Mouse (Mus musculus) kidney, adult 11 months (tissue): Measurements from ENCODE around the gene Cttnbp2.
A peak's percentile ranks its signal among the peaks of the same experiment; 100 is the strongest.

ENCODE experiments used
- DNase-seq: peaks from one replicate; pipeline ENCODE4 v3.0.0; 2022

The Cttnbp2 gene

DNA sequence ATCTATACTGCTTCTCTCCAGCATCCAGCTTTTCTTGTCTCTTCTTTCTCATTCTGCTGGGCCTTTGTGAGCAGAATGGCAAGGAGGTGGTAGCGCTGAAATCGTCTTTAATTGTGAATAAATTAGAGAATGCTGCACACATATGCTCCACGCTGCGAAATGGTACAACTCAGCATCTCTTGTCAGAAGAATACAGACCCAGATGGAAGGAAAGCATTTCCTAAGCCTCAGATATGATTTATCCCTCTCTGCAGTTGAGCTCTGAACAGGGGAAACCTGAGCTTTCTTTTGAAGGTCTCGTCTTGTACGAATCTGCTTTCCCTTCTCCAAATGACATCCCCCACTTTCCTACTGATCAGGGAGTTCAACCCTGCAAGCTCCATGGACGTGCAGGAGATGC lies 48.4 kb downstream of the Cttnbp2 start:
- DNase-seq = no peak

DNA sequence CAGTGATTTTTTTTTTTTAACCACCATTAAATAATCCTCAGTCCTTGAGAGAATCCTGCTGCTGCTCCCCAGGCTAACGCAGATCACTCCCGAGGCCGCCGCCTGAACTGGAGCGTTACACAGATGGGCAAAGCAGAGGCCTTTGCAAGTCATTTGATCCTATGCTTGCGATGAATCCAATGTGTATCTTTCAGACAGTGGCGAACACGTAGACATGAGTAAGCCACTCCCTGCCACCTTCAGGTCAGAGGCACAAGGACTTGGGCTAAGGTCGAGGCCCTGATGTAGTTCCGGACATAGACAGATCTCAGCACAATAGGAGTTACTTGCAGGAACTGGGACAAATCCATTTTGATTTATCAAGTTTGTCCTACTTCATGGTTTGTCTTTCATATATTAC lies 49.0 kb downstream of the Cttnbp2 start:
- no peak for DNase-seq

DNA sequence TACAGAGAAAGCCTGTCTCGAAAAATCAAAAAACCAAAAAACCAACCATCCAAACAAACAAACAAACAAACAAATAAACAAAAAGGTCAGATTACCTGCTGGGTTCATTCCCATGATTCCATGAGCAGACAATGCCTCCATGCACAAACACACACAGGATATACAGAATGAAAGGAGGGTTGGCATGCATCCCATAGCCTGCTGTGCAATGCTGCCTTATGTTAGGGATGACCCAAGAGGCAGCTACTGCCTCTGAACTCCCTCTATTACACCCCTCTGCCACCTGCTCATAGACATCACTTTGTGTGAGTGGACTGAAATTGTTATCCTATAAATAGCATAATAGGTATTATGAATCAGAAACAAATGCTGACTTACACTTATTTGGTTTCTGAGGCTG lies 55.0 kb downstream of the Cttnbp2 start:
- no peak for DNase-seq

DNA sequence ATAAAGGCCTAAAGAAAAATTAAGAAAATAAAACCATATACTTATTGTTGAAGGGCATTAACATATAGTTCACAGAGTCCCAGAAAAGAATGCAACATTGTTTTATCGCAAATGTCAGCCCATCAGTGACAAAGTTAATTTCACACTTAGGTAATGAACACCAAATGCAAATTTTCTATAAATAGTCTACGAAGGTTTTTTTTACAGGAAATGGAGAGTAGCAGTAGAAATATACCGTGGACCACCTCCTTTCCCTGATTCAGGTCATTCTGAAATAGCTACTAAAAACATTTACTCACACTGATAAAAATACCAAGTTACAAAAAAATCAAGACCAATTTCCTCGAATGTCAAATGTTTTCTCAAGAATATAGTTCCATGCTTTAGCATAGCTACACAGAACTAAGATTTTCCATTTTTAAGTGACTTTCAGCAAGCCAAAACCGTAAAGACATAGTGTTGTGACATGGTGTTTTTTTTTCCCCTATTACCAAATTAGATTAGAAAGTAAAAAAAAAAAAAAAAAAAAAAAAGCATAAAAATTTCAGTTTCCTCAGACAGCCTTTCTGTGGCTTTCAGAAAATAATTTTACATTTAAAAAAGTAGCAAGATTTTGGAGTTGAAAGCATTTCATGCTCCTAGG lies 64.0 kb downstream of the Cttnbp2 start:
- DNase-seq = no peak

DNA sequence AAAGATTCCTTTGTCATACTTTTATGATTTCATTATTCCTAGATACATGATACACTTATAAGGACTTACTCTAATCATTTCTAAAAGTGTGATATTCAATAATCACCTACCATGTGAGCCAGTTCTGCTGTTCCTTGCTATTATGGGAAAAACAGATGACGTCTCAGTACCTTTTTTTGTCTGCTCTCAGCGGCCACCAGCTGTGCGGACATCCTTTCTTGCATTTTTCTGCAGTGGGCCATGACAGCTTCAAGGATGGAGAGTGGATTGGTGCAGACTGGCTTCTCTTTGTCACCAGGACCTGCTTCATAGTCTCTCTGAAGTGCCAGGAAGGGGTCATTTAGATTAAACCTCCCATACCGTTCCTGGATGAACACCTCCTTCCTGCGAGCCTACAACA lies 66.6 kb downstream of the Cttnbp2 start:
- no peak for DNase-seq

DNA sequence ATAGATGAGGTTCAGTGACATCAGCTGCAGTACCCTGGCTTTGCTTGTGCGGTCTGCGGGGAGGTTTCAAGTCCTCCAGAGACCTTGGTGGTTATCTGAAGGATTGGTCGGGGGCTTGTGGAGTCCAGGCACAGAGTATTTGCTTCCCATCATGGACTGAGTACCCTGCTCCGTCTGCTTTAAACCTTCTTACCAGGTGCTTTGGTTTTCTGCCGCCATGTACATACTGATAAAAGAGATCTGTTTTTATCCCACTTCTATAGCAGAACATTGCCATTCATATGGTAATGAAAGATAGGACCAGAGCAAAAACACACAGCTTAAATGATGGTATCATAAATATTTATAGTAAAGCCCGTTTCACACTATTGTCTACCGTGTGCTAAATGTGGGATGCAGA lies 67.7 kb downstream of the Cttnbp2 start:
- DNase-seq = no peak

DNA sequence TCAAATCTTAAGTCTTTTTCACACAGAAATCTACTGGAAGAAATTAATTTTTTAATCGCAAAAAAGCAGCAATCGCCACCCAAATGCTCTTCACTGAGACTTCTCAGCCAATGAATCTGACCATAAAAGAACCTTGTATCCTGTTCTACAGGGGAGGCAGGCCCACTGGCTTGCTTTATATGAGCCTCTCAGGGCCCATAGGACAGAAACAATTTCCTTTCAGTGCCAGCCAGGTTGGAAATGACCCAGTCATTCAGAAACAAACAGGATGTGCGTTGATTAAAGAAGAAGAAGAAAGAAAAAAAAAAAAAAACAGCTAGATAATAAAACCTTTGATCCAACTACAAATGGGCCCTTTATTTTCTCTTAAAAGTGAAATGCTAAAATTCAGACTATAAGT lies 68.3 kb downstream of the Cttnbp2 start:
- DNase-seq = no peak

DNA sequence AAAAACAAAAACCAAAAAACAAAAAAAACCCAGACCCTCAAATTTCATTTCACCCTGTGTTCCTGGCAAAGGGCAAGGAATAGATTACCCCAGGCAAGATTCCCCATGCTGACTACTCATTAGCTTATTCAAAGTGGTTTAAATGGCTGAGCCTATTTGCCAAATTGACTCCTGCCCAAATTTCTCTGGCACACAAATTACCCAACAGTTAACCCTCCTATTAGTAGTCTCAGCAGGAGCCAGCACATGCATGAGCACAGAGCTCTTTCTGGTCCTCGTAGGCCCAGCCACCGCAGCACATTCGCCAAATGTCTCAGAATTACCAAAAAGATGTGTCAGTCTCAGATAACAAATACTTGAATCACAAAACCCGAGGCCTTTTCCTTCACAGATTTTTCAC lies 68.9 kb downstream of the Cttnbp2 start:
- no peak for DNase-seq

DNA sequence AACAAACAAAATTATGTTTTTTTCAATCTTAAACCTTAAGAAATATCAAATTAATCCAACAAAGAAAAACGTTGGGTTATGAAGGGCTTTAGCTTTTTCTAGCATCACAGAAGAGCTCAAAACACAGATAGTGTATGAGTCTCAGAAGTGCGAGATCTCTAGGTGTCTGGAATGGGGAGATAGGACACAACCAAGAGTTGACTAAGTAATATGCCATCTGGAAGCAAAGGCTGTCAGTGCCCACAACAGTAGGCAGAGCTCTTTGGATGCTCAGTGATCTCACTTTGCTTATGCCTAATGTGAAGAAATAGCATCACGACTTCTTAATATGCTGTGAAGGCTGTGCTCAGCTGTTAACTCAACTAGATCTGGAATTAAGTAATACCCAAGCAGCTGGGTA lies 72.3 kb downstream of the Cttnbp2 start:
- DNase-seq = no peak

DNA sequence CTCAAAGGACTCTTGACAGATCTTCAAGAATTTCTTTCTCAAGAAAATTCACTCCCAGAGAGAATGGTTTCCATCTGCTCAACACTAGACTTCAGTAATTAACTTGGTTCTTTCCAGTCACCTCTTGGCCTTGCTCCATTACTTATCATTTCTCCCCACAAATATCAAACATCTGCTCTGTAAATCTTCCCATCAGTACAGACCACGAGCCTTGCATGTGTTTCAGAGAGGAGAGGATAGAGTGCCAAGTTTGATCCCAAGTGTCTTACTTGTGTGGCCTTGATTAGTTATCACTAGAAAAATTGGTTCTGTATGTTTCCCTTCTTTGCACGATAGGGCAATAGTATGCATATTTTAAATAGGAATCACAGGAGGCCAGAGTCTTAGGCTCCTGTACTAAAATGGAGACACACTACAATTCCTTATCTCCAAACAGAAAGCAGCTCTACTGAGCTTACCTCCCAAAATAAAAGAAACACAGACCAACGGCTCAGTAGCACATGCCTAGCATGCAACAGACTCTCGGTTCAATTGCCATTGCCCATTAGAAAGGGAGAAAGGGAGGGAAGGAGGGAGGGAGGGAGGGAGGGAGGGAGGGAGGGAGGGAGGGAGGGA lies 73.6 kb downstream of the Cttnbp2 start:
- DNase-seq = no peak

DNA sequence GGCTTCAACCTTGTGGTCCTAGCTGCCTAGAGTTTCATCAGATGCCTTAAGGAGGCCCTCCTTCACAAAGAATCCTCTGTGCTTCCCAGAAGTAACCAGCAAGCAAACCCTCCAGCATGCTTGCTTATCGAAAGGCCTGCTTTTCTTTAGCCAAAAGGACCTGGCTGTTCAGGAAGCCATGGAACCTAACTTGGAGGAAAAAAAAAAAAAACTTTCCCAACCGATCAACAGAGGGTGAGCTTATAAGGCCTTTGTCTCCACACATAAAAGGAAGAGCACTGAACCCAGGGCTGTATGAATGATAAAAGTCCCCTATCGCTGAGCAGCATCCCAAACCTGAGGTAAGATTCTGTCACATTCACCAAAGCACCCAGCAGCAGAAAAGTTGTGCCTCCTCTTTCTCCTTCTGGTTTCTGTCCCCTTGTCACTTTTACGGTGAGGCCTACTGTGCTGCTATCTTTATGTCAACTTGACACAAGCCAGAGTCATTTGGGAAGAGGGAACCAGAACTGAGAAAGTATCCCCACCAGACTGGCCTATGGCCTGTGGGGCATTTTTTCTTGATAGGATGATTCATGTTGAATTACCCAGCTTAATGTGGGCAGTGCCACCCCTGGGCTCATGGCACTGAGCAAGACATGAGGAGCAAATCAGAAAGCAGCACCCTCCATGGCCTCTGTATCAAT lies 78.4 kb downstream of the Cttnbp2 start:
- no peak for DNase-seq

DNA sequence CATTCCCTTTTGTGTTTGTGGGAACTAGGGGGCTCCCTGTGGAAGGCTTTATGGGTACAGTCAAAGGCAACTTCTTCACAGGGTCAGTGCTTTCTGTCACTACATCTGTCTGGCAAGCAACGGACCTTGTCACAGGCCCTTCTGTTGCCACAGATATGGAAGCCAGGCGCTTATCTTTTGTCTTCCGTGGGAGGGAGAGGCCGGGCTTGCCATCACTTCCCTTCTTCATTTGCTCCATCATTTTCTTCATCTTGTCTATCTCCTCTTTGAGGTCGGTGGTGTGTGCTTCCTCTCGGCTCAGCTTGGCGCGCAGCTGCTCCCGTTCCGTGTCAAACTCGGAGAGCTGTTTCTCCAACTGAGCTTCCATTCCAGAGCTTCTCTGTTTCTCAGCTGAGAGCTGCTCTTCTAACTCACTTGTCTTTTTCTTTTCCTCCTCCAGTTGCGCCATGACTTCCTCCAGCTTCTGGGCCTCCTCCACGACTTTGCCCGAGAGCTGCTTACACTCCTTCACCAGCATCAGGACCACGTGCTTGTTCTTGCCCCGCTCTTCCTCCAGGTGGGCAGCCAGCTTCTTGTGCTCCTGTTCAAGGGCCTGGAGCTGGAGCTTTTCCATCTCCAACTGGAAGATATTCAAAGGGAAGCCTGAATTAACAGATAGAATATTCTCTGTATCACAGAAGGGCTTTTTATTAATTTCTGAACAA lies 79.7 kb downstream of the Cttnbp2 start:
- no peak for DNase-seq

DNA sequence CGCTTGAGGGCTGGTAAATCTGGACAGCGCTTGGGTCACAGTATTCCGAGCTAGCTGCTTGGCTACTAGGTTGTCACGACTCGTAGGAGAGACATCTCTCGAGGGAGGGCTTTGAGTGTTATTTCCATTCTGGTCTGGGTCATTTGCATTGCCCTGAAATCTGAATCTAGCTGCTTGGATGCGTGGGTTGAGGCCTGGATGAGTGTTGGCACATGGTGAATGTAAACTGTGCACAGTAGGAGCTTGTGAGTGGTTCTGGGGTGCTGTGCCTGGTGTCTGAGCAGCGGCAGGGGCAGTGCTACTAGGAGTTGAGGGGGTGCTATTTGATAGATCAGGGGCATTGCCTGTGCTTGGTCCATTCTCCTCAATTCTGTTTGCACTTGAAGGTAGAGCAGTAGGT lies 80.3 kb downstream of the Cttnbp2 start:
- DNase-seq = no peak

DNA sequence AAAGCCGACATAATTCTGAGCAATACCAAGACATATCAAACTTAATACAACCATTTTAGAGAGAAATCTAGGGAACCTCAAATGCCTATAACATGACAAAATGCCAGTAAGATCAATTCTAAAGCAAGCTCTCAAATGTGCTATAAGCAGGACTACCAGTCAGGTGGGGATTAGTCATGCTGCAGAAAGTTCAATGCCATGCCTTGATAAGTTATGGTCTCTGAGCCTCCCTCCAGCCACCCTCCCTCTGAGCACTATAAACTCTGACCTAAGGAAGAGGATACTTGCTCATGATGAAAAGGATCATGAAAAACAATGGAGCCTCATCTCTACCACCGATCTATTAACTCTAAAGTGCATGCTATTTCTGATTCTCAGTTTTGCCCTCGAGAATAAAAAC lies 82.3 kb downstream of the Cttnbp2 start:
- DNase-seq = no peak

DNA sequence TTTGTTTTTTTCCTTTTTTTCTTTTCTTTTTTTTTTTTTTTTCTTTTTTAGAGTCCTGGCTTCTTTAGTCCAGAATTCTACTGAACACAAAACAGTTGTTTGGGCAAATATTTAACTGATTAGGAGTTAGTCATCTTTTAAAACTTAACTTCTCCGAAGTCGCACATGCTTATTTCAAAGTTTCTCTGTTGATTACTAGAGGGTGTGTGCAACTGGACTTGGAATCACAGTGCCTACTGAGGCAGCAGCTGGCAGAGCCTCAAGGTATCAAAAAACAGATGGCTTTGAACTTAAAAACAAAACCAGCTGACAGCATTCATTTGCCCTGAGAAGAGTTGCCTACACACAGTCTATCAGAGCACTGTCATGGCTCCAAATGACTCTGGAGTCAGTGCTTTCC lies 82.8 kb downstream of the Cttnbp2 start:
- peak; percentile 30 for DNase-seq

DNA sequence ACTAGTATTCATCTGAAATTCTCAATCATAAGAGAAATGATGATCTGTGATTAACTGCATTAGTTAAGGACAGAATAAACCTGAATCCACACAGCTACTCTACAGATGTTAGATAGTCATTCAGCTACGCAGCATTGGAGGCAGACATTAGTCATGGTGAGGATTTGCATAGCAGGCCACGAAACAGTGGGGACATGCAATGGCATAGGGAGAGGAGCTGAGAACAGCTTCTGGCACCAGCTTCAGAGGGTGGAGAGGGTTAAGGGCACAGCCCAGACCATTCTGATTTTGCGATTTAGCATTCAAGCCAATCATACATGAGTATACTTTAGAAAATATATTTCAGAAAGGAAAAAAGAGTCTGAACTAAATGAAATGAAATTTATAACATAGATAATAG lies 84.6 kb downstream of the Cttnbp2 start:
- DNase-seq = no peak

DNA sequence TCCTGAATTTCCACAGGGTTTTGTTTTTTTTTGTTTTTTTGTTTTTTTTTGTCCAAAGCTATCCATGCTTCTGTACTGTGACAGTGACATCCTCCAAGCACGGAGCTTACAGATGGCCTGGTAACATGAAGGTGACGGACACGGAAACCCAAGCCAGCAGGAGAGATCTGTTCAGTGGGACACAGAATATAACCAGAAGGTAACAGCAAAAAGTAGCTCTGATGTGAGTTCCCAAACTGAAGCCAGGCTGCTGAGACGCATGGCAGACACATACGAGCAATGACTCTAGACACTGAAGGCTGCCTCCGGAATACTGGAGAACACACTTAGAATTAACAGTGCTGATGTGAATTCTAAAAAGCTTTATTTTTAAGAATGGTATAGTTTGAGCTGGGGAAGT lies 89.8 kb downstream of the Cttnbp2 start:
- DNase-seq = no peak

DNA sequence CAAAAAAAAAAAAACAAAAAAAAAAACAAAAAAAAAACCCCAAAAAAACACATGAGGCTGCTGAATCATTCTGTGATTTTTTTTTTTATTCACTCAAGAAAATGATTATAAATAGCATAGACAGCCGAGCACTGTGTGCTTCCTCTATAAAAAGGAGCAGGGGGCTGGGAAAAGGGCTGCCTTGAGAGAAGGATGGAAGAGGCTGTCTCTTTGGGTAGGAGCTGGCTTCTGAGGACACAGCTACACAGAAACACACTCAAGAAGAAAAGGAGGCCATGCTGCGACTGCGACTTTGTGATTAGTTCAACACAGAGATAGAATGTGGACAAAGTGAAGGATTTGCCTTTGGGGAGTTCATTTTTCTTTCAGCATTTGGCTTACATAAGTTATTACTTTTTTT lies 90.3 kb downstream of the Cttnbp2 start:
- no peak for DNase-seq

DNA sequence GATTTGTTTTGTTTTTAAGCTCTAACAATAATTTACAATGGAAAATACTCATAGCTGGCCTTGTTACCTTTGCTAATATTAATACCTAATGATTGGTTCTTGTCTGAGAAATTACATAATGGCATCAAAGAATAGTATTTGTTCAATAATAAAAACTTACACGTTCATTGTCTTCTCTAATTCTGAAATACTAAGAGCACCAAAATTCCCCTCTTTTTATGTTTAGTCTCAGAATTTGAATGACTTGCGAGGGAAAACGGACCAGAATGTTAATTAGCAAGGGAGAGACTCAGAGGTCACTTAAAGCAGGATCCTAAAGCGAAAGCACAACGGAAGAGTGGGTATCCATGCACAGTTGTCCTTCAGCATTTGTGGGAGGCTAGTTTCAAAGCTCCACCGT lies 91.5 kb downstream of the Cttnbp2 start:
- DNase-seq = no peak

DNA sequence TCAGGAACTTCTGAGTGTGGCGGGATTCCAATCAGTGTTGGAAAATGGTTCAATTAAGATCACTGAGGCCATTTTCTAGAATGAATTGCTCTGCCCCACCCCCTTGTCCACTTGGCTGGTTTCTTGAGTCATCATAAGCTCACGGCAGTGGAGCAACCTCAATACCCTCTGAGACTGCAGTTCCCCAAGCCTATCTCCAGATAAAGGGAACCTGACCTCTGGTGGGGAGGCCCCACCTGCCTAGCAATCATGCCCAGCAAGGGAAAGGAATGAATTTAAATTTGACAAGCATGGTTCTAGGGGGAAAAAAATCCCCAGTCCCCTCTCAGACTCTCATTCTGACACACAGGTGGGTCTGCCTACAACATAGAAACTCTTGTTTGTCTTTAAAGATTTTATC lies 93.1 kb downstream of the Cttnbp2 start:
- no peak for DNase-seq

DNA sequence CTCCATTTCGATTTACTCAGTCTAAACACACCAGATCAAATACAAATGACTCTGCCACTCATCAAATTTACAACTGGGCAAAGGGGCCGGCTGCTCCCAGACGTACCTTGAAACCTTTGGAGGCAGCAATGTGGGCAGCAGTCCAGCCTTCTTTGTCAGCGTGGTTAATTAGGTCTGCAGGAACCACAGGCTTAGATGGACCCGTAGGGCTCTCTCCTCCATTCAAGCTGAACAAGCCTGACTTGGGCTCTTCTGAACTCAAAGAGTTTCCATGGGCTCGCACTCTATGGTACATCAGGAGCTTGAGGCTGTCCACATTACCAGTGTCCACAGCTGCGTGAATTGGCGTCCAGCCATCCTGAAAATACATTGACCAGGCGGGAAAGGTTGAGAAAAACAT lies 94.0 kb downstream of the Cttnbp2 start:
- DNase-seq = peak; percentile 70

DNA sequence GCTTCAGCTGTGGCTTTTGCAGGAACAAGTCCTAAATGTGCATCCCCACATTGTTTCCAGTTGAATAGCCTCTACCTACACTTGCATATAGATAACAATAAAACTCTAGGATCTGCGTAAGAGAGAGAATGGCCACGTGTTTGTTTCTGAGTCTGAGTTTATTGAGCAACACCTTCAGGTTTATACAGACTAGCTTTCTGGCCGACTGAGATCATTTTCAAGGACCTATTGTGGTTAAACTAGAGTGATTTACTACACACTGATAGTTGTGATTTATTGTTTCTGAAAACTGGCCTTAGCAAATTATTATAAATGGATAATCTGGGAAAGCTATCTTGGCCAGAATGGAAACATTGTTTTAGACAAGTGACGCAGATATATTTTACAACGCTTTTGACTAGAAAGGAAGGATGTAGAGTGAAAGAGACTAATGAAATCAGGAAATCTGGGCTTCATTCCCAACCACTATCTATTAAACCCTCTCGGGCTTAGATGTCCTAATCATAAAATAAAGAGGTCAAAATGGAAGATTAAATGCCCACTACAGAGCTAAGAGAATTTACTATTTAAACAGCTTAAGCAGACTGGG lies 96.7 kb downstream of the Cttnbp2 start:
- DNase-seq = no peak

DNA sequence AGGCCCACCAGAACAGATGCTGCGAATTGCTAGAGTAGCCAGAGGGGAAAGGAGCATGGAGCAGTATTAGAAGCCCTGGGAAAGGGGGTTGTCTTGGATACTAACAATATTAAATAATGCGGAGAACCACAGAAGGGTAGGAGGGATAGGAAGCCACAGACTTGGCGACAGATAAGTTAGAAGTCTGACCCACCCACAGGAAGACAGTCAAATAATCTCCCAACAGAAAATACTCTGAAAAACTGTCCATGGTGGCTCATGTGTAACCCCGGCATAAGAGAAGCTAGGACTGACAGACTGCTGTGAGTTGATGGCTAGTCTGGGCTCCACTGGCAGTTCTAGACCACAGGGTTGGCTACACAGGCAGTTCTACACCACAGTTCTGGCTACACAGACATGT lies 98.7 kb downstream of the Cttnbp2 start:
- no peak for DNase-seq
